Mouse (Mus musculus) right cerebral cortex, adult 18-20 months (tissue): ENCODE results near the gene Crocc2.
"Not testable (repeated sequence)": the region's sequence is repeated elsewhere in the genome, so short reads cannot be mapped to it uniquely, and the experiment has no call there.

Source experiments
- DNase-seq: peaks from one replicate; pipeline ENCODE4 v3.0.0; 2022; ENCODE audit warnings: mixed read lengths

The Crocc2 gene

DNA sequence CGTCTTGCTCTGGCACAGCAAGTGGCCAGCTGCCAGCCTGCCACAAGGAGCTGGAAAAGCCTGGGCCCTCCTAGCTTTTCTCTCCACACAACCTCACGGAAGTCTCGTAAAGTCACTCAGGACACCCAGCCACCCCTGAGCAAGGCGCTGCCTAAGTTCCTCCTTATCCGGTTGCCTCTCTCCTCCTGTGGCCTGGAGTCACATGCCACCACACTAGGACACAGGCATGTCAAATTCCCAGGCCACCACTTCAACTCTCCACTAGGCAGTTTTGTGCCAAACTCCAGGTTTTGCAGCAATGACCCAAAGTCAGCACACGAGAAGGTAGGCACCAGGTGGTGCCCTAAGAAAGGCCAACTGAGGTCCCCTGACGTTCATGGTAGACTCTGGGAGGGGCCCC, 5.9 kb upstream of the Crocc2 start:
- no peak for DNase-seq

DNA sequence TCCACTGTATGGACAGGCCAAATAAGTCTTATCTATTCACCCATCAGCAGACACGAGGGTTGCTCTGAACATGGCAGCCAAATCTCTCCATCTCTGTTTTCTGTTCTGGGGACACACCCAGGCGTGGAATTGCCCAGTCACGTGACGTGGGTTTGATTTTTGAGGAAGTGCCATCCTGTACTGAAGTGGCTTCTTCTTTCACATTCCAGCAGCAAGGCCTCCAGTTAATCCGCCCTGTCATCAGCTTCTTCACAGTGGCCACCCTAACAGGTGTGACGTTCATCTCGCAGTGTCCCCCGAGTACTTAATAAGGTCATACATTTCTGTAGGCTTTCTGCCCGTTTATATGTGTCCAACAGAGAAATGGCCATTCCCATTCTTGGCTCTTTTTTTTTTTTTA, 3.1 kb upstream of the Crocc2 start:
- DNase-seq: no peak

DNA sequence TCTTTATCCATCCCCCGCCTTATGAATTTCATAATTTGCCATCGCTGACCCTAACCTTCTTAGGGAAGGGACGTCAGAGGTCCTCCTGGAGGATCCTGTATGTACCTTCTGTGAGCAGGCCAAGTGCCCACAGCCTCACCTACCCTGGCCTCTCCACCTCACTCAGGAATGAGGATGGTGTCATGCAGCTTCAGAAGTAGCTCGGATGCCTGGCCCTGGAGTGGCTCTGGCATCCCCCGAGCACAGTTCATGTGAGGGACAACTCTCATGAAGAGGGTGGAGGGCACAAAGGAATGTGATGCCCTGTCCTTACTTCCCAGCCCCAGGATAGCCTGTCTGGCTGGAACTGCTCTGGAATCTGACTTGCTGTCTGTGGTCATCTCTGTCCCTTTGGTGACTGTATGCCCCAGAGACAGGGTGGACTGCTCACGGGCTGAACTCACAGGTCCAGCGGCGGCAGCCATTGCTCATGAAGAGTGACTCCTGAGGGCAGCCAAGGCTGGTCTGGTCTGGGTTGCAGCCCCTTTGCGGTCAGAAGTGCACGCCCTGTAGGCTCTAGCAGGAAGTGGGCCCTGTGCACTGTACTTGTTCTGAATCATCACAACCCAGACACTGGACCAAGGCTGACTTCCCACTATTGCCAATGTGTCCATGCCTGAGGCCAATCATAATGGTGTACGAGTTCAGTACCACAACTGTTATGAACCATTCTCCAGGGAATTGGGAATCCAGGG, 2.0 kb upstream of the Crocc2 start:
- DNase-seq: no peak

DNA sequence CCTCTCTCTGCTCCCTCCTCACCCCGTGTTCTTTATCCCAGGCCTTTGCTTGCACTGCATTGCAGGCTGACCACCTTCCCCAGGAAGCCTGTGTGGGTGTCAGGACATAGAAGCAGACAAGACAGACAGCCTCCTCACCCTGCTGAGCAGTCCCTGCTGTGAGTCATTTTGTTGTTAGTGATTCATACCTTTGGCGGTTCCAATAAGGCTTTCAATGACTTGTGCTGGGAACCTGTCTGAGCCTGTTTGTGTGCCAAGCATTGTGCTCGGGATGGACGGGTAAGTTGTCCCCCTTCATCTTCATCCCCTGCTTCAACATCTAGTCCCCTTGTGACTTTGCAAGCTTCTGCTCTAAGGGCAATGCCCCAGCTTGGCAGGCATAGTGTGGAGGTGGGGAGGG, 5.1 kb downstream of the Crocc2 start:
- peak; percentile 23 for DNase-seq

DNA sequence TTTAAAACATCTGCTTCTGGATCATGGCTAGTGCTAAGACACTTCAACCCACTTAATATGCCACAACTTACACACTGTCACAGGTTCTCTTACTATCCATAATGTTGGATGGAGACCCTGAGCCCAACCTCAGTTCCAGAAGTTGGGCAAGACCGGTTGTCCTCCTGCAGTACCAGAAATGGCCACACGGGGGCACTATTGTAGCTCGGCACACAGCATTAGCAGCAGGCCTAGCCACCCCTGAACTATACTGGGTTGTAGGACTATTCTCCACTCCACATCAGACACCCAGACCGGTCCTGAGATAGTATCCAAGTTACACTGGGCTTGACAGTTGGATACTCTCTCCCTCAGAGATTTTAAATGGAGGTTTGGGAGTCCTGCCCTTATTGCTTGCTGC, 5.9 kb downstream of the Crocc2 start:
- DNase-seq: peak; percentile 56

DNA sequence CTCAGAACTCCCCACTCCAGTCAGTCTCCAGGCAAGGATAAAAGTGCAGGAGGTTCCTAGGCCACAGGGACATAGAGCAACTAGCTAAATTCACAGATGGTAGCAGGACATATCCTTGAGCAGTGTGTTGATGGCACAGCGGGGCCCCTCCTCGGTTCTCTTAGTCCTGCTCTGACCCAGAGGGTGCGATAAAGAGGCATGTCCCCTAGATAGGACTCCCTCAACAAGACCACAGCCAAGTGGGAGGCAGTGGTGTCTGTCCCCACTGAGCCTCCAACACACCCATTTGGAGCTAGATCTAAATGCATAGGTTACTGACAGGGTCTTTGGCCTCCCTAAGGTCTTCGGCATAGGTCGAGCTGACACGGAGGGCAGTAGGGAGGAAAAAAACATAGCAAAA, 7.3 kb downstream of the Crocc2 start:
- DNase-seq: no peak

DNA sequence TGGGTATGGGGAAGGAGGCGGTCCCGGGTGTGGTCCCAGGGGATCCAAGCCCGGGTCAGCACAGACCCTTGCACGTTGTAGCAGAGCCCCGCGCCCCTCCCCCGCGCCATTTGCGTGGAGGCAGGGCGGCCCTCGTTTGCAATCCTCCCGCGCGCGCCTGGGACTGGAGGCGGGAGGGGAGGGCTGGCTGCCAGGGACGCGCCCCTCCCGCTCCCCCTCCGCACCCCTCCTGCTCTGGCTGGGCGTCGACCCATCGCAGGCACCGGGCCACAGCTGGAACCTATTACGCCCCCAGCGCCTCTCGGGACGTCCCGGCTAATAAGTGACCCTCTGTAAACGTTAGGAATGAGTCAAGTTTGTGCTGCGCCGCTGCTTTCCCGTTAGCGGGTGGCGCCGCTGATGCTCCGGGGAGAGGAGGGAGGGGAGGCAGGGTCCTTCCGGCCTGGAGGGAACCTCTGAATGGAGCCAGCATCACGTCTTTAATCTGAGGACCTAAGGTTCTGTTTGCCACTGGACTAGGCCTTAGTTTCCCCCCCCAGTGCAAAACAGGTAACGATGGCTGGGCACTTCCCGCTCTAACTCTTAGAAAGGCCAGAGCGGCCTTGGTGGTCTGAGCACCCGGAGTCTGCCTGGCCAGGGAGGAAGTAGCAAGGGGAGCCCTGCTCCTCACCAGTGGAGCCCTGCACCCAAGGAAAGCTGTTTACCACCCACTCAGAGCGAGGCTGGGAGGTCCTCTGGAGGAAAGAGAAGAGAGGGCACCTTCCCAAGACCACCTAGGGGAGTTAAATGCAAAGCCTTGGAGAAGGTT, 8.2 kb downstream of the Crocc2 start:
- DNase-seq: peak; percentile 51

DNA sequence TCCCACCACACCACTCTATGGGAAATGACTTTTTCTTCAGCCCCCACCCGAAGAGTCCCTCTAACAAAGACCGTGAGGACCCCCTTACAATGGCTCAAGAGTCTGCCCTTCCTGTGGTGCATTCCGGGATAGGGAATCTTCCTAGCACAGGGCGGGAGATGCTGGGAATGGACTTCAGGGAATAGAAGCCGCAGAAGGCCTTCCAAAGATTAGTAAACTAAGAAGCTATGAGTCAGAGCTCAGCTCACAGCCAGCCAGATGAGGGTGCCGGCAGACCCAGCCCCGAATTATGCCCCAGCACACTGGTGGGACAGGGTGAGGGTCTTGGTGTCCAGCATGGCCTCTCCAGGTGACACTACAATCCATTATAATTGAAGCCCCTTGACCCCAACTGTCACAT, 13.8 kb downstream of the Crocc2 start:
- DNase-seq: no peak

DNA sequence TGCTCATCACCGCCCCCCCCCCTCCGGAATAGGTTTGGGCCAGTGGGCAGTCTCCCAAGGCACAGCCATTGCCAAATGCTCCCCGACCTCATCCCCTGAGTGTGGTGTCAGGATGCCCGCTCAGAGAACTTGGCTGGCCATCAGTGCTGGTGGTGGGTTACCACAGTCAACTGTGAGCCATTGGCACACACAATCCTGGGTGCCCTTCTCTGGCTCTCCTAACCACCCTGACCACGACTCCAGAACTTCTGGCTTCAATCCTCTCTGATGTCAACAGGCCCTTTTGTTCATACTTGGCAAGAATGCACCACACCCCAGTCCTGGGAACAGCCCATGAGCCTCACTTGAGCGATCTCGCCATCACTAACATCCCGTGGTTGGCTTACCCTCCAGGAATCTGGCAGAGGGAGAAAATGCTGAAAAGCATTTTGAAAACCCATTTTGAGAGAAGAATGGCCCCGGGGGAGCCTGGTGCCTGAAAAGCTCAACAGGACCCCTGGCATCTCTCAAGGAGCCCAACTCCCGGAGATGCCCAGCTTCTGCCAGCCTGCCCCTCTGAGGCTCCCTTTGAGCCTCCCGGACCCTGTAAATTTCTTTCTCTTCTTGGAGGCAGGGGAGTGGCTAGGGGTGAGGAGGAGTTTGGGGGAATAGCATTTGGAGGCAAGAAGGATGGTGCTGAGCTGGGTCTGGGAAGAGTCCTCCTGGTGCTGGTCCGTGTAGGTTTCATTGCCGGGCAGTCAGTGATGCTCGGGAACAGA, 15.7 kb downstream of the Crocc2 start:
- peak; percentile 38 for DNase-seq

DNA sequence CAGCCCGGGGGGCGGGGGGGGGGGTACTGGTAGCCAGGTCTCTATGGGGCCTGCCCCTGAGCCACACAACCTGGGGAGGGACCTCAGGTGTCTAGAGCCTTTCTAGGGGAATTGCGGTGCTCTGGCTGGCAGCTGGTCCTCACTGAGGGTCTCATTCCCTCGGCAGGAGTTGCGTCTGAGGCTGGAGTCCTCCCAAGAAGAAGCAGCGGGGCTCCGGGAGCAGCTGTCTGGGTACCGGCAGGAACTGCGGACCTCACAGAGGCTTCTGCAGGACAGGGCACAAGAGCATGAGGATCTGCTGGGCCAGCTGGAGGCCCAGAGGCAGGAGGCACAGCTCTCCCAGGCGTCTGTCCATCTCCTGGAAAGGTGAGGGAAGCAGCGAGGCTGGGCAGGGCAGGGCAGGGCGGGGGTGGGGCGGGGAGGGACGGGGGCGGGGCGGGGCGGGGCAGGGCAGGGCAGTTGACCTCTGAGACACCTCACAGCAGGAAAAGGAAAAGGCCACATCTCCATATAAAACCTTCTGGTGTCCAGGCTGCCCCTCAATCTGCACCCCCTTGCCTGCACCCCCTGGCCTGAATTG, 22.3 kb downstream of the Crocc2 start:
- no peak for DNase-seq

DNA sequence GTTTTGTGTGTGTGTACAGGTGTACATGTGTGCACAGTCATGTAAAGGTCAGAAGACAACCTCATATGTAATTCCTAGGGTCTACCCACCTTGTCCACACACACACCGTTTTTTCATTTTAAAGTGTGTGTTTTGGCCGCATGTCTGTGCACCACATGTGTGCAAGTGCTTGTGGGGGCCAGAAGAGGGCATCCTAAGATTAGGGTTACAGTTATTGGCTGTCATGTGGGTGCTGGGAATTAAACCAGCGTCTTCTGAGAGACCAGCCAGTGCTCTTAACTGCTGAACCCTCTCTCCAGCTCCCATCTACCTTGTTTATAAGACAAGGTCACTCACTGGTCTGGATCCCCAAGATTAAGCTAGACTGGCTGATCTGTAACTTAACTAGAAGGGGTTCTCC, 26.4 kb downstream of the Crocc2 start:
- DNase-seq: no peak

DNA sequence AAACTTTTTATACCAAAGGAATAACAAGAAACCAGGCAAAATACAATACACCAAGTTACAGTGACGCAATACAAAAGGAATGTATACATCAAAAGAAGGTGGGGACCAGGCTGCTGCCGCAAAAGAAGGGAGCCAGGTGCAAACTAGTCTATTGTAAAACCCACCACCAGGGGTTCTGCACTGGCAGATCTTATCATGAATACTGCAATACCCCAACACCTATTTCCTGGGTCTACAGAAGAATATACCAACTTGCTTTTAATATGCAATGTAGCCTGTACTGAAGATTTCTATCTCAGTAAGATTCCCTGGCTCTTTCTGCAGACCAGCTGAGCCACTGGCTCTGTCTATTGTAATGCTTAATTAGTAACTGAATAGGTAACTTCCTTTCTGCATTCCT, 28.9 kb downstream of the Crocc2 start:
- not testable (repeated sequence) for DNase-seq

DNA sequence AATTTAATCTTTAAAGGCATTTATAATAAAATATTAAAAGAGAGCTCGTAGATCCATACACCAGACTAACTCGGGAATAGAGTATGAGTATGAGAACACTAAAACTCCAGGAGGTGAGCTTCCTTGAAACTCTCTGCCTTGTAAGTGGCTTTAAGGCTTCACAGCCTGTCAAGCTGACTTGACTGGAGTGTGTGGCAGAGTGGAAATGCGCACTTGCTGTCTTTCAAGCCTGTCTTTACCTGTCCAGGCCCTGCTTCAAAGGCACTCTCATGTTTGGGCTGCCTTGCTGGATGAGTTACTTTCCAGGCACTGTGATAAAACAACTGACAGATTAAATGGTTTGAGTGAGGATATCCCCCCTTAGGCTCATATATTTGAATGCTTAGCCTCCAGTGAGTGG, 29.4 kb downstream of the Crocc2 start:
- DNase-seq: no peak

DNA sequence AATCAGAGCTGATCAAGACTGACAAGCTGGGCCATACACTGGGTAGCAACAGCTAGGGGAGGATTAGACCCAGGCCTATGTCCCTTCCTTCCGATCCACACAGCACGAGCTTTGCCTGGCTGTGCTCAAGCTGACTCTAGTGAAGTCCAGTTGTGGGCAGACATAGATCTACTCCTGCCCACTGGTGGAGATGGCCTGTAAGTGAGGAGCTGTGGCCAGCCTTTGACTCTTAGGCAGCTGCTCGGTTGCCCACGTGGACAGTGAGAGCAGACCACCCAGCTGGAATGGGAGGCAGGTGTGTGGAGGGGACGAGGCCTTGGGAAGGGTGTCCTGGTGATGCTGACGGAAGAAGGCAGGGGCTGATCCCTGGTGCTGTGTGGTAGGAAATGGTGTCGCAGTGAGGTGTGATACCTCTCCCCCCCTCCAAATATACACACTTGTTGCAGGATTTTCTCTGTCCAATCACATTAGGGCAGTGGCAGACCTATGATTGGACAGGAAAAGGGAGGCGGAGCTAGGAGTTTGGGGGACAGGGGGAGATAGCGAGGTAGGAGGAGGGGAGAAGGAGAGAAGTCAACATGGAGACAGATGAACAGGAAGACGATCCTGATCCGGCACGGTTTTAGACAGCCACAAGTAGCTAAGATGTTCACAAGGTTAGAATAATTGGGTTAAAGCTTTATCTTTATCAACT, 37.9 kb downstream of the Crocc2 start:
- no peak for DNase-seq

DNA sequence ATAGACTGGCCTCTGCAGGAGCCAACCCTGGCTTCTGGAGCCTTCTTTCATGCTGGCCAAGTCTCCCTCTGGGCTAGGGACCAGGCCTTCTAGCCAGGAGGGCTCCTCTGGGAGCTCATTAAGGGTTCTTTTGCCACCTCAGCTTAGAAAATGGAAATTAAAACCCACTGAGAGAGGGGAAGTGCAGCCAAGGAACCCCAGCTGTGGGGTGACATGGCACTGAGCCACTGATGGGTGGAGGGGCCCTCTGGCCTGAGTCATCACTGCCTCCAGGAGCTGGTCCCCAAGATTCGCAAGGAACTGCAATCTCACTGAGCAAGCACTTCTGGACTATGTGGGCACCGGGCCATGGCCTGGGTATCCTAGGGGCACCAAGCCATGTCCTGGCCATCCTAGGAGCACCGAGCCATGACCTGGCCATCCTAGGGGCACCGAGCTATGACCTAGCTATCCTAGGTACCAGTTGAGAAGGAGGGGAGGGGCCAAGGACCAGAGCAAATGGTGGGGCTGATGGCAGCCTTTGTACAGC, 39.1 kb downstream of the Crocc2 start:
- DNase-seq: peak; percentile 22

DNA sequence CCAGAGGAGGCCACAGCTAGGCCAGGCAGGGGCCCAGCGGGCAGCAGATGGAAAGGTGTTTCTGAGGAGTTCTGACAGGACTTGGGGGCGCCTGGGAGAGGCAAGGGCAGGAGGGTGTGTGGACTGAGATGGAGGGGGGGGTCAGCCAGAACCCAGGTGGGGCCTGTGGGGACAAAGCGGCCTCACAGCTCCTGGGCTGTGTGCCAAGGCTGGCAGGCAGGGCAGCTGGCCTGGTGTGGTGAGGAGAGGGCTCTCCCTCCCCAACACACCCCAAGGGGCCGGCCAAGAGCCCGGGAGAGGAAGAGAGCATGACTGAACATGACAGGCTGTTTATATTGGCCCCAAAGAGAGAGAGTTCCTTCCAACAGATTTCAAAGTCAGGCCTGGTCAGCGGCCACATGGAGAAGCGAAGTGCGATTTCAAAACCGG, 41.7 kb downstream of the Crocc2 start:
- peak; percentile 67 for DNase-seq

DNA sequence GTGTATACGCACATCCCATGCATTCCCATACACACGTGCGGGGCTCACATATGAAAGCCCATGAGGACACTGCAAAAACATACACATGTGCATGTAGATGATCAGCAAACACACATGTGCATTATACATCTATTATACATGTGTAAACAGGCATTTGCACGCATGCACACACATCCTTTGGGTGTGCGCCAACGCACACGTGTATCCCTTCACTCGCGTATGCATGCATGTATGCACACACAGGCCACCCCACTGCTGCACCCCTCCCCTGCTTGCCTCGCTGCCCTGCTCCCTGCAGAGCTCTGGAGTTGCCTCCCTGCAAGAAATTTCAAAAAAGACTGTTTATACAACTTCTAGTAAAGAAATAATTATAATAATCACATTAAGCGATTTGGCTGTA, 42.5 kb downstream of the Crocc2 start:
- DNase-seq: no peak

DNA sequence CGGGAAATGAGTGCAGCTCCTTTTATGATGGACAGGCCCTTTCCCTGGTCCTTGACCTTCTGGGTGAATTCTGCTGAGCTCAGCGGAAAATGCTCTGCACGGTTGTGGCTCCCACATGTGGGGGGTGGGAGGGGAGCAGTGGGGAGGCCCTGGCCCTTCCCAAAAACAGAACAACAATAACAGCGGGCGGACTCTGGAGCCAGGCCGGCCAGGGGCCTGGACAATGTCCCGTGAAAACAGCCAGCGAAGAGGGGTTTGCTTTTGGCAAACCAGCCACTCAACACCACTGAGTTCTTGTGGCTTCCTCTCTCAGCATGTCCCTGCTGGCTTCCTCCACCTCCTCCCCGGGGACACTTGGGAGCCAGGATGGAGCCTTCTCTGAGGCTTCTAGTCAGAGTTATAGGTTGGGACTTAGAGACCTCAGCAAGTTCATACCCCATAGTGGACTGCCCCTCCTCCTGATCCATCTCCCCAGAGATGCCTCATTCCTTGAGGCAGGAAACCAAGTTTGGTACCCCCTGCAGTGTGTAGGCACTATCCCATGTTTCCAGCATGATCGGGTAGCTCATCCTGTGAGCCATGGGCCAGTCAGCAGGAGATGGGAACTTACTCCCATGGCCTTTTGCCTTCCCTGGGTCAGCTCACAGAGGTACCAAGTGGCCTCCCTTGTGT, 43.2 kb downstream of the Crocc2 start:
- DNase-seq: no peak

DNA sequence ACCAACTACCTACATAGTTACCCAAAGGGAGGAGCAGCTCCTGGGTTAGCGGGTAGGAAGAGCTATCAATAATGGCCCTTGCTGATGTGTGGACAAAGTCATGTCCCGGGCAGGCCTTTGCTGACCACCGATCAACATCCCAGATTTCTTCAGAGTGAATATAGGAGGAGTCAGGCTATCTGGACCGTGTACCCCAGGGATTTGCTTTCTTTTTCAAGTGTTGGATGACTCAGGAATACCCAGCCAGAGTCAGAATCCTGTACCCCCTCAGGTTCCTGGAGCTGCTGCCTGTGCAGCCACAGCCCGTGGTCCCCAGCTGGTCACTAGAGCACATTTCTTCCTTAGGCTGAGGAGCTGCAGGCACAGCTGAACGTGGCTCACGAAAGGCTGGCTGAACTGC, 43.9 kb downstream of the Crocc2 start:
- DNase-seq: no peak

DNA sequence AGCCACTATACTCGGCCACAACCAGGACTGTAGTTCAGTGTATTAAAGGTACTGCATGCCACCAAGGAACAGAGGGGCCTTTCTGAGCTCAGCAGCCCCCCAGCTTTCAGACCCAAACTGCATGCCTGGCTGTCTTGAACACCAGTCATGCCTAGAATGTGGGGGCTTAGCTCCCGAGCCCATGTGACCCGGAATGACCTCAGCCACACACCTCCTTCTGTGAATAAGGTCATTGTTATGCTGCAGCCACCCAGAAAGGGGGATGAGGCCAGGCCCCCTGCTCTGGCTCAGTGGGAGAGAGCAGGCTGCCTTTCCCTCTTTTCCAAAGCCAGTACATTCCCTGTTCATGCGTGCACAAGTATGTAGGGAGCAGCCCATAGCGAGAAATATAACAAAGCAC, 46.1 kb downstream of the Crocc2 start:
- DNase-seq: no peak

DNA sequence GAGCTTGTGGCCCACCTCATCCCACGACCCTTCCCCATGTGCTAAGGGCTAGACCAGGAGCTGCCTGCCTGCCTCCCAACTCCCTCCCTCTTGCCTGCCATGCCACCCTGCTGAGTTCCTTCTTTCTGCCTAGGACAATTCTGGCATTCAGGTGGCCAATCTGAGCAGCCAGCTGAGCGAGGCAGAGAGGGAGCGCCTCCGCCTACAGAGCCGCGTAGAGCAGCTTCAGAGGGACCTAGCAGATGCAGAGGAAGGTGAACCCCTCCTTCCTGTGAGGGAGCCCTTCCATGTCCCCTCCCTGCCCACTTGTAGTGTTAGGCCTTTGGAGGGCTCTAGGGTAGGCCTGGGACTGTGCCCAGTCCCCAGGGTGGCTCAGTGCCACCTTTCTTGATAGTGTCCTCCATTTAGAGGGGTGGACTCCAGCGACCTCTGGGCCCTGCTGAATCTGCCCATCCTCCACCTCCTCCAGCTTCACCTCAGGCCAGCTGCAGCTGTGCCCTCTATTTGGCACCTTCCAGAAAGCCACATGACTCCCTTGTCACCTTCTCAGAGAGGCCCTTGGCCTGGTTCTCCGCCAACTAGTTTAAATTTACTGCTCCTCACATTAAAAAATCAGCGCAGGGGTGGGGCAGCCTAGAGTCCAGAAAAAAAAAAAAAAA, 48.4 kb downstream of the Crocc2 start:
- DNase-seq: no peak
